Mouse (Mus musculus): ENCODE results near the gene Prr12.

DNA sequence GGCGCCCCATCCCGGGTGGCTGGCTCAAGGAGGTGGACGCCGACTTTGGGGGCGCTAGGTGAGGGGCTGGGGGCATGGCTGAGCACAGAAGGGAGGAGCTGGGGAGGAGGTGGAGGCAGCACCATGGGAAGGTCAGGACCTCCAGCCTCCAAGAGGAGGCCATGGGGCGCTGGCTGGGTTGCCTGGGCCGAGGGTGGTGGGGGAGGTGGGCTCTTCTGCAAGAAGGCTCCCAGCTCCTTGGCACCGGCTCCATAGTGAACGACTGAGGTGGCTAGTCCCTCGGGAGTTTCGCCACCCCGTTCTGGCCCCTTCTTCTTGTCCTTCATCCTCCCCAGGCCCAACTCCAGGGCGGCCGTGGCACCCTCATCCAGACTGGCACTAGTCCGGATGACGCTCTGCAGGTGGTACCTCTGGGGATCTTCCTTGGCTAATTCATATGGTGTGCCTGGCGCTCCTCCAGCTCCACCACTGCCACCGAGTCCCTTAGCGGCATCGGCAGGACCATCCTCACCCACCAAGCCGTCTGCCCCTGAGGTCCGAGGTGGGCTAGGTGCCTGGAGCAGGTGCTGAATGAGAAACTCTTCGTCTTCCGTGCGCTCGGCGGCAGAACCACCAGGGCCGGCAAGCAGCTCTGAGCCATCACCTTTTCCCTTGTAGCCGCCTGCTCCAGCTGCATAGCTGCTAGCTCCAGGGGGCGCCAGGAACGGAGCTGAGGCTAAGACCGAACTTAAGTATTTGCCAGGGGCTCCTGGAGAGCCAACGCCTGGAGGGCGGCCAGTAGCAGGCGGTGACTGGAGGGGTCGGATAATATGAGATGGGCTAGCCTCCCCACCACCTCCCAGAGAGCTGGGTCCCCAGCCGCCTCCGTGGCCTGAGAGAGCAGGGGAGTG is 4.4 kb downstream of the Prr12 start:
- TF ChIP-seq CTCF (IDR thresholded peaks at IDR 0.05; ENCODE audit: insufficient read depth, low read depth, low read length) (no peak), POLR2A (IDR thresholded peaks at IDR 0.05; ENCODE audit: insufficient read depth, low read depth, low read length) (no peak)
